Mouse (Mus musculus) left cerebral cortex, postnatal 25 days (tissue): ENCODE data around the gene Gmppa. TPM values are rescaled to one million over a fixed set of nuclear protein-coding genes. Genes with fewer than 3 reads are reported as not detected.

Source experiments
- DNase-seq, 2 experiments: peaks; one replicate each; pipeline ENCODE4 v3.0.0; 2022; ENCODE audit warnings: low spot score in 2 of 2, mixed read lengths in 1 of 2
- intact Hi-C: fragments of 180-260 bp; cut with DNase I; formaldehyde crosslinking; loops from one replicate; pipeline ENCODE4 v1.15.1; 2025
- total RNA-seq, 2 experiments: library from RNA; stranded (reverse); gene quantifications; 2 replicates each; pipeline ENCODE4 v1.2.3; 2021

The Gmppa gene
- total RNA-seq, 2 experiments from 2014 or later = 58.8 to 61.0 TPM

DNA sequence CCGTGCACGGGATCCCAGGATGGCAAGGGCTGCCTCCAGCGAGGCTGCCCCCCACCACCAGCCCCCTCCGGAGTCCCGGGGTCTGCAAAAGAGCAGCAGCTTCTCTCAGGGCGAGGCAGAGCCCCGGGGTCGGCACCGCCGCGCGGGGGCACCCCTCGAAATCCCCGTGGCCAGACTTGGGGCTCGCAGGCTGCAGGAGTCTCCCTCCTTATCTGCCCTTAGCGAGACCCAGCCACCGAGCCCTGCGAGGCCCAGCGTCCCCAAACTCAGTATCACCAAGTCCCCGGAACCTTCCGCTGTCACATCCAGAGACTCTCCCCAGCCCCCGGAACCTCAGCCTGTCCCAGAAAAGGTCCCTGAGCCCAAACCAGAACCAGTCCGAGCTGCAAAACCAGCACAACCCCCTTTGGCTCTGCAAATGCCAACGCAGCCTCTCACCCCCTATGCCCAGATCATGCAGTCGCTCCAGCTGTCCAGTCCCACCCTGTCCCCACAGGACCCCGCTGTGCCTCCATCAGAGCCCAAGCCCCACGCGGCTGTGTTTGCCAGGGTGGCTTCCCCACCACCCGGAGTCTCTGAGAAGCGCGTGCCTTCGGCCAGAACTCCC, 13.4 kb upstream of the Gmppa start:
- DNase-seq = no peak
- intact Hi-C loops = no loop called here

DNA sequence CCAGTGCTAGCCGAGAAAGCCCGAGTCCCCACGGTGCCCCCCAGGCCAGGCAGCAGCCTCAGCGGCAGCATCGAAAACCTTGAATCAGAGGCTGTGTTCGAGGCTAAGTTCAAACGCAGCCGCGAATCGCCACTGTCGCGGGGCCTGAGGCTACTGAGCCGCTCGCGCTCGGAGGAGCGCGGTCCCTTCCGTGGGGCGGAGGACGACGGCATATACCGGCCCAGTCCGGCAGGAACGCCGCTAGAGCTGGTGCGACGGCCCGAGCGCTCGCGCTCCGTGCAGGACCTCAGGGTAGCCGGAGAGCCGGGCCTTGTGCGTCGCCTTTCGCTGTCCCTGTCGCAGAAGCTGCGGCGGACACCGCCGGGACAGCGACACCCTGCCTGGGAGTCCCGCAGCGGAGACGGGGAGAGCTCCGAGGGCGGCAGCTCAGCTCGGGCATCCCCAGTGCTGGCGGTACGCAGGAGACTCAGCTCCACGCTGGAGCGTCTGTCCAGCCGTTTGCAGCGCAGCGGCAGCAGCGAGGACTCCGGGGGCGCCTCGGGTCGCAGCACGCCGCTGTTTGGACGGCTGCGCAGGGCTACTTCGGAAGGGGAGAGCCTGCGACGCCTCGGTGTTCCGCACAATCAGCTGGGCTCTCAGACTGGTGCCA, 12.8 kb upstream of the Gmppa start:
- no peak for DNase-seq
- intact Hi-C loops = no loop called here

DNA sequence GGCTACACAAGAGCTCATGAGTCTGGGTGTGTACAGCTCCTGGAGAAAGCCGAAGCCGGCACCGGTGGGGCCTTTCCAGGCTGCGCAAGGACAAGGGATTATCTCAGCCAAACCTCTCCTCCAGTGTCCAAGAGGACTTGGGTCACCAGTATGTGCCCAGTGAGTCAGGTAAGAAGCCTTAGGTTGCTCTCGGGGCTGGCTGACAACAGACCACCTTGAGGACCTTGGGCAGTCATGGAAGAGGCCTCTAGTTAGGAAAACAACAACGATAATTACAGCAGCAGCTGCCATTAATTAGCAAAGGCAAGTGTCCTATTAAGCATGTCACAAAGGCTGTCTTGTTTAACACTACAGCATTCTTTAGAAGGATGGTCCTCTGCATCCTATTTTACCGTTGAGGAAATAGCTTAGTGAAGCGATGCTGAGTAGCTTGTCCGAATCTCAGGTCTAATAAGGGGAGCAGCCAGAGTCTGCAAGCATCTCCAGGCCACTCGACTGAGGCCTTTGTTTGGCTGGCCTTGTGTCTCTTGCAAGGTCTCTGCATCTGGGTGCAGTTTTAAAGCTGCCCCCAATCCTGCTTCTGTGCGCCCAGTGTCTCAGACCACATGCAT, 11.8 kb upstream of the Gmppa start:
- intact Hi-C loops = no loop called here

DNA sequence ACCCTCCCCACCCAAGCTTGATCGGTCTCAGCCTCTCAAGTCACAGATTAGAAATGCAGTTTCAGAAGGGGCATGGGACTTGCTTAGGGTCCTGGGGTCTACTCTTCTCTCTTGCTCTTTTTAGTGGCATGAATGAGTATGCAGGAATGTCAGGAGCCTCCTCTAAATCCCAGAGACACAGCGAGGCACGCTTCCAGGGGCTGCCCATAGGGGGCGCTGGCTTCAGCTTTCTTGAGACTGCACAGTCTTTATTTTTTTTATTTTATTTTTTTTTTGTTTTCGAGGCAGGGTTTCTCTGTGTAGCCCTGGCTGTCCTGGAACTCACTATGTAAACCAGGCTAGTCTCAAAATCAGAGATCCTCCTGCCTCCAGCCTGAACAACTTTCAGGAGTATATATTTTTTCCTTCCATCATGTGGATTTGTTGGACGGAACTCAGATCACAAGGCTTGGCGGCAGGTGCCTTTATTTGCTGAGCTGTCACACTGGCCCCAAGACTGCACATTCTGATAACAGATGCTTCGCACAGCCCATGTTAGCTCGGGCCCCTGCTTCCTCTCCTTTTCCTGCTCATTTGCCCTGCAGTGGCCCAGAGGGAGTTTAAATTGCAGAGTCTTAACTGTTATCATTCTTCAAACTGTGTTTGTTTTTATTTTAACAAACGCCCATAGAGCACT, 9.8 kb upstream of the Gmppa start:
- peak; percentile 45 to 55 for DNase-seq
- intact Hi-C loops = no loop called here

More for the DNA sequence above, 11.8 kb upstream of the Gmppa start:
- no peak for DNase-seq

DNA sequence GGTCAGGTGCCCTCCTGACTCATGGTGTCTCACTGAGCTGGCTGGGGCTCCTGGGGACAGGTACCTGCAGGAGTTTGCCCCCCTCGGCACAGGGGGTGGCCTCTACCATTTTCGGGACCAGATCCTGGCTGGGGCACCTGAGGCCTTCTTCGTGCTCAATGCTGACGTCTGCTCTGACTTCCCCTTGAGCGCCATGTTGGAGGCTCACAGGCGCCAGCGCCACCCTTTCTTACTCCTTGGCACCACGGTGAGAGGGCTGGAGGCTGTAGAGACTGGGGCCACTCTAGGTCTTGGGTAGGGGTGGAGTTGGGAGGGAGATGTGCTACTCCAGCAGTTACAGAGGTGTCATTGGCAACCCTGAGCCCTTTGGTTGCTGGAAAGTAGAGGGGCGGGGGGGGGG, 3.1 kb downstream of the Gmppa start:
- intact Hi-C loops = no loop called here
- DNase-seq = no peak

DNA sequence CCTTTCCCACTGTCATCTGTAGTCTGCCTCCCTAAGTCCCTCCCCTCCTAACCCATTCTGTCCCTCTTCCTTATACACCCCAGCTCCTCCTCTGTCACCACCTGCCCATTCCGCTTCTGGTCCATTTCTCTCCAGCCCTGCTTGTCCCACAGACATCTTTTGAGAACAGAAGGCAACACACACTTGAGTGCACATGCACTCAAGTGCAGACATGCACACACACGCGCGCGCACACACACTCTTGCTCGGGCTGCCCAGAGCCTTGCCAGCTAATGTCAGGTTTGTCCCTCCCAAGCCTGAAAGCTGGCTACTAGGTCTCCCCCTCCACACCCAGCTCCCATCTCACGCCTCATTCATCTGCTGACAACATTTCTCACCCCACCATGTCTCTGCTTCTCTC, 4.9 kb downstream of the Gmppa start:
- intact Hi-C loops = no loop called here
- DNase-seq = no peak

DNA sequence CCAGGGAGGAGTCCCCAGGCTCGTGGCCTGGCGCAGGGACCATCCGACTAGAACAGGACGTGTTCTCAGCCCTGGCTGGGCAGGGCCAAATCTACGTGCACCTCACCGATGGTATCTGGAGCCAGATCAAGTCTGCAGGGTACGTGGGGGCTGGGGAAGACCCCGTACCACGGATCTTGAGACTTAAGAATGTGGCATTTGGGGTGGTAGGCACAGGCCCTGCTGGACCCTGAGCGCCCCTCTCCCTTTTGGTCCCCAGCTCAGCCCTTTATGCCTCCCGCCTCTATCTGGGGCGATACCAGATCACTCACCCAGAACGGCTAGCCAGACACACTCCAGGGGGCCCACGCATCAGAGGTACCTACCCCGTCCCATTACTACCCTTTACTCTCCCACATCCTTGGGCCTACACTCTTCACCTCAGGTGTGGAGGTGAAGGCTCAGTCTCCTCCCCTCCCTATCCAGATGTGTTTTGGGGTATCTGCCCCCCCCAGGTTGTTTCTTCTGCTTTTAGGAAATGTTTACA, 5.8 kb downstream of the Gmppa start:
- no peak for DNase-seq
- intact Hi-C loops = no loop called here

DNA sequence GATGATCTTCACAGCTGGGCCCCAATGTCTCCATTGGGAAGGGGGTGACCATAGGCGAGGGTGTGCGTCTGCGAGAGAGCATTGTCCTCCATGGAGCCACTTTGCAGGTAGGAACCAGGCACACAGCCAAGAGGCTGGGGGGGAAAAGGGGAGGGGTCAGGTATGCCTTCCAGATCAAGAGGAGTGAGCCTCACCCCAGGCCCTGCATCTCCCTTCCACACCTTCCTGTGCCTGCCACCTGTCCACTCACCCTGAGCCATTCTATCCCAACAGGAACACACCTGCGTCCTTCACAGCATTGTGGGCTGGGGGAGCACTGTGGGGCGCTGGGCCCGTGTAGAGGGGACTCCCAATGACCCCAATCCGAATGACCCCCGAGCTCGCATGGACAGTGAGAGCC, 6.4 kb downstream of the Gmppa start:
- DNase-seq = no peak
- intact Hi-C loops = no loop called here

DNA sequence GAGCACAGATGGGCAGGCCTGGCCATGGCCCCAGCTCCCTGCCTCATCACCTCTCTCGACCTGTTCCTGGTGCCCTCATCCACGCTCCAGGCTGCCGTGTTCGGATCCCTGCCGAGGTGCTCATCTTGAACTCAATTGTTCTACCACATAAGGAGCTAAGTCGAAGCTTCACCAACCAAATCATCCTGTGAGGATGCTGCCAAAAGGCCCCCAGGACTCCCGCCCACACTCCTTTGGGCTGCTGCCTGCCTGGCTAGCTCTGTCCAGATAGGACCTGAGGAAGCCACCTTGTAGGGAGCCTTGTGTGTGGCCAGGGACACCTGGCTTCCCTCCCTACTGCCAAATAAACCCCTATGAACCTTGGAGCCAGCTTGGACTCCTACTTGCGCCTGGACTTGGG, 7.1 kb downstream of the Gmppa start:
- DNase-seq = no peak
- intact Hi-C loops = no loop called here

DNA sequence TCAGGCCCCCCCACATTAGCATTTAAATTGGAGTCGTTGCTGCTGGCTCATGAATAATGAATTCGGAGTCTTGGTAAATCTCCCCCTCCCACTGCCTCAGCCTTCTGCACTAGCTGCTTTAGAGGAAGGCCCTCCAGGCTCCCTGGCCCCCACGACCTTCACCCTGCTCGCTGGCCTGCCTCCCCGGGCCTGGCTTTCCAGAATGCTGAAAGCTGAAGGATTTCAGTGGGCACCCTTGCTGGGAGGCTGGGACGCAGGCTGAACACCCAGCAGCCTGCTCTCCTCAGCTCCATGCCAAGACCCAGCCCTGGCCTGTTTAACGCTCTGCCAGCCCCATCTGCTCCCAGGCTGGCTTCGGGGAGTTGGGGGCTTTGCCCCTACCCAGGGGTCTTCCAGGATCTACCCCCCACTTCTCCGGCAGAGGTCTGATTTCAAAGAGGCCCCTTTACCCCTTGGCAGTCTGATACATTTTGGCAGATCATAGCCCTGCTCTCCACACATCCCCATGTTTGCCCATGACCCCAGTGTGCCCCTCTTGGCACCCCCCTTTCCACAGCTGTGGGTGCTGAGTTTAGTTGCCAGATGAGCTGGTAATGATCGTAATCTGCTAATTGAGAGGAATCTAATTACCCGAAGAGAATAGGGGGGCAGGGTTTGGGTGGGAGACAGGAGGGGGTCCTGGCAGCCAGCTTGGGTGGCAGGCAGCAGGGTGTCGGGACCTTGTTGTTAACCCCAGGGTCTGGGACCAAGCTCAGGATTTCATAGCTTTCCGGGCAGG, 7.7 kb downstream of the Gmppa start:
- intact Hi-C loops = loop anchor here (1.0 to 2.0 kb wide), 2 partner anchors 7 to 23 kb away; no protein-coding TSS in a partner anchor

DNA sequence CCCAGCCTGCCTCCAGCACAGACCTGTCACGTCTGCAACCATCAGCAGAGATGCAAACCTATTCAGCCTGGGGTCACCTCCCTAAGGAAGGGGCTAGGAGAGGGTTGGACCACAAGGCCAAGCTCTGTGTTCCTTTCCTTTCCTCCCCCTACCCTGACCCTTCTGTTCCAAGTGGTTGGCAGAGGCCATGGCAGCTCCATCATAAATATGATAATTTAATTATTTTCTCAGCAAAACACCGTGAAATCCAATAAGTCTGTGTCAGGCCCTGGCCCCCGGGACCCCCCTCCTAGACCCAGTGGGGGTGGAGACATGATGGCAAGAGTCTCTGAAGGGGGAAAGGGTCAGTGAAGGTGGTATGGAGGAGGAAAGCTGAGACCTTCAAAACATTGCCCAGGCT, 8.5 kb downstream of the Gmppa start:
- DNase-seq = no peak
- intact Hi-C loops = loop anchor here (1.0 to 2.0 kb wide), 2 partner anchors 8 to 23 kb away; no protein-coding TSS in a partner anchor

More for the DNA sequence above, 7.7 kb downstream of the Gmppa start:
- no peak for DNase-seq

DNA sequence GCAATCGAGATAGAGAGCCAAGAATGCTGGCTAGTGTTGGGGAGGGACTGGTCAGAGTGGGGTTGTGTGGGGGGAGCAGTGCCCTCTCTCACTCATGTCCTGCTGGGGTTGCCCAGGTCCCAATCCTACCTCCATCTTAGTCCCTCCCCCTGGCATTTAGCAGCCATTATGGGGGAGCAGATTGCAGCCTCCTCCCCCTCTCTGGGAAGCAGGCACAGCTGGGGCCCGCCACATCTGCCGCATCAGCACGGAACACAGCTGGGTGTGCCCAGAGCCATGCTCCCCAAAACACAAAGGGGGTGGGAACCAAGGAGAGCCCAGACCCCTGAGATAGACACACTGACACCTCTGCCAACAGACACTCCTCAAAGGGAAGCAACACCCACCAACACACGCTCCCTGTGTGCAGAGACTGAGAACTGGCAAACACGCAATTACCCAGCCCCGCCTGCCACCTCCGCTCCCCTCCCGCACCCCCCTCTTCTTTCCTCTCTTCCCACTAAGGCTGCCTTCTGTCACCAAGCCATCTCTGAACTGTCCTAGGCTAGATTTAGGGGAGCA, 9.5 kb downstream of the Gmppa start:
- DNase-seq = peak; percentile 52 to 81
- intact Hi-C loops = loop anchor here (2.0 kb wide), 1 partner anchor 22 kb away; no protein-coding TSS in a partner anchor

DNA sequence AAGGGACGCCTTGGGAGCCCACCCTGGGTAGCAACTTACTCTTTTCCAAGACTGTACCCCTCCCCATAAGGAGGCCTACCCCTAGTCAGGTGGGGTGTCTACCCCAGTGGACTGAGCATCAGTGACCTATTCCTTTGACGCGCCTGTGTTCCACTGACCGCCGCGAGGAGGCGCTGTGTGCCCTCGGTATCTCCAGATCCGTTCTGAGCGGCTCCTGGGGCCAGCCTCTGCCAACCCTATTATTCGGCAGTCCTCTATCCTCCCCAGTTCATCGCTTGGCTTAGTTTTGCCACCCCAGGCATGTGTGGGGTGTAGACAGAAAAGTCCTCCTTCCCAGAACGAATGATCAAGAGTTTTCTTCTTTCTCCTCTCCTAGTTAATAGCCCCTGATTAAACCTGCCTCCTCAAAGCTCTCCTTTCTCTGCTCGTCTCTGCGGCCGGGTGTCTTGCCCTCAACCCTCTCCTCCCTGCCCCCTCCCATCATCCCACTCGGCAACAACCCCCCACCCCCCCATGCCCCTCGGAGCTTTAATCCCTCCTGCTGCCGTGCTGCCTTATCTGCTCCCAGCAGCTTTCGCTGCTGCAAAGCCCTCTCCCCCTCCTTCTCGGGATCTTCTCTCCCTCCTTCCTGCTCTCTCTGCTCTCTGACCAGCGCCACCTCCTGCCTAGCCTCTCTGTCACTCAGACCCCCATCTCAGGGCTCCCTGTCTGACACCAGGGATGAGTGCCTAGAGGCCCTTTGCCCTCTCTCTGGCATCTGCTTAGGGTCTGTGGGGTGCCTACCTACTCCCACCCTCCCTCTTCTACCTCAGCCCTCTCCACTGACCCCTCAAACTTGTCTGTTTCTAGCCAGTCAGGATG, 10.3 kb downstream of the Gmppa start:
- intact Hi-C loops = loop anchor here (2.0 kb wide), 1 partner anchor 21 kb away; no protein-coding TSS in a partner anchor
- peak; percentile 68 to 72 for DNase-seq

DNA sequence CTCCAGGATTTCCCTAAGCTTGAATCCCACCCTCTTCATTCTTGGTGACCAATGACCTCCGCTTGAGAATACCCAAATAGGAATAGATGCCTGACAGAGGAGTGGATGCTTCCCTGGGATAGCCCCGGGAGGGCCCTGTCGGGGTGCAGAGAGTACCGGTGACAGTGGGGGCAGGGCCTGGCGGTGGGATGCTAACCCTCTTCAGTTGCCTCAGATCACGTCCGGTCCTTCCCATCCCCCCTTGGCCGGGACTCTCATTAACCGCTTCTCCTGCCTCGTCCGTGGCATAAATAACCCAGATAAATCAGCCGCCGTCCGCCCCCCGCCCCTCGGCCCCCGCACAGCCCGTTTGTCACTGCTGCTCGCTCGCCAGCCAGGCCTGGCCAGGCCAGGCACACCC, 10.9 kb downstream of the Gmppa start:
- no peak for DNase-seq
- intact Hi-C loops = no loop called here

DNA sequence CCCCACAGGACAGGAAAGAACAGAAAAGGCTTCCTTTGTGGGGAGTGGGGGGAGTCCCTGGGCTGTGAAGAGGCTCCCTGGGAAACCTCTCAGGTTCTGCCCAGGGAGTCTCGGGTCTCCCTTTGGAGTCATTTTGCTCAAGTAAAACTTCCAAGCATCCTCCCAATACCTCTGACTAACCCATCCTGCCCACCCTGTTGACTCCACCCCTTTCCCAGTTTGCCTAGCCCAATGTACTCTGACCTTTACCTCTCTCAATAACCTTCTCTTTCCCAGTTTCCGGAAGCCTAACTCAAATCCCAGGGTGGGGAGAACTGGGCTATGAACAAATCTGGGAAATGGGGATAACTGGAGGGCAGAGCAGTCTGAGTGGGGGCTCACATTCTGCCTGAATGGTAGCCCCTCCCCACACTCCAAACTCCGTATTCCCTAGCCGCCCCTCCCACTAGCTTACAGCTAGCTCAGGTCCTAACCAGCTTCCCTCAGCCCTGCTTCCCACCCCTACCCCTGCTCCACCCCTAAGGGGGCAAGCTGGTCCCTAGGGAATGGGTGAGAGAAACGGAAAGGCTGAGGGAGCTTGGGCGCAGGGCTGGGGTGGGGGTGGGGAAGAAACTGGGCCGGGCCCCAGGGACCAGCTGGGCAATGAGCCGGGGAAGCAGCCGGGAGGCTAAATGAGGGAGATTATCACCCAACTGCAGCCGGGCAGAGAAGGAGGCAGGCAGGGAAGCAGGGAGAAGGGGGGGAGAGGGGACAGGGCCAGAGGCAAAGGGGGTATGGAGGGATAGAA, 11.7 kb downstream of the Gmppa start:
- intact Hi-C loops = no loop called here
- peak in 1 of 2 experiments; percentile 37 for DNase-seq

DNA sequence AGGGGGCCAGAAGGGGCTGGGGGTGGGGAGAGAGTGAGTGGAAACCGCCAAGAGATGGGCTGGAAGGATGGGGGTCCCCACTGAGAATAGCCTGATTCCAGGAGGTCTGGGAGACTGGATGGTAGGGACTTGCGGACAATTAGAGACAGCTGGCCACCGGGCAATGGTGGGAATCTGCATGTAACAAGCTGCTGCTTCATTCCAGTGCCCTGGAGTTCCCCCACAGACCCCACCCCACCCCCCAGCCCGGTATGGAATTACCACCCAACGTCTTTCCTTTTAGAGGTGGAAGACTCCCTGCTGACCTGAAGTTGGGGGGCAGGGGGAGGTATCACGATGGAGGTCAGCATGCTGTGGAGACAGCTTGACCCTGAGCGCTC, 12.3 kb downstream of the Gmppa start:
- no peak for DNase-seq
- intact Hi-C loops = no loop called here

DNA sequence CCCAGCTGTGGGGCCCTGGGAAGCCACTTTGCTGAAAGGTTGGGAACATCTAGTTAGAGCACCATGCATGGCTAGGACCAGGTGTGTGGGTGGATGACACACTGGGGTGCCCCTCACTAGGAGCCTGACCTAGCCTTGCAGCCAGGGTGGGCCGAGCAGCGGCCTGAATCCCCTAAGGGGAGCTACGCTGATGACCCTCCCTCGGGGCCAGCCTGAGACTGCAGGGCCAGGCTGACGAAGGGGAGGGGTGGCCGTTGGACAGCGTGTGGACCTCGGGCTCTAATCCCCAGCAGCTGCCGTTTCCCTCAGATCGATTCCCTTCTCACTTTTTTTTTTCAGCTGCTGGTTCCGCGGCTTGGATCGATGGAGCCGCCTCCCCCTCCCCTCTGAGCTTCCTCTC, 13.2 kb downstream of the Gmppa start:
- no peak for DNase-seq
- intact Hi-C loops = no loop called here
